Mouse (Mus musculus) hindbrain, embryonic 16.5 days (tissue): ENCODE results near the gene DXBay18. TPM values are rescaled to one million over a fixed set of nuclear protein-coding genes. Genes with fewer than 3 reads are reported as not detected.

Experiments
- polyA plus RNA-seq: library from polyadenylated mRNA; unstranded; fragments of >200 nt; fragmentation: Nextera tagmentation; extraction: Ambion mirVana; gene quantifications from 2 replicates; pipeline ENCODE4 v1.2.1, GENCODE M21; 2015

DXBay18 gene
- polyA plus RNA-seq, 1 experiment from 2014 or later, result 0.38 TPM

Other genes starting within 250 kb of the DXBay18 start
- 66.8 and 70.1 TPM in 2 replicates for gene Cetn2, start 231.0 kb downstream of the DXBay18 start, polyA plus RNA-seq
- gene Nsdhl, start 230.9 kb downstream of the DXBay18 start, polyA plus RNA-seq, result 51.2 and 54.5 TPM in 2 replicates
- 1.3 and 2.0 TPM in 2 replicates for gene Zfp185, start 162.1 kb downstream of the DXBay18 start, polyA plus RNA-seq
- 0.16 and 0.43 TPM in 2 replicates for gene Pnma5, start 112.3 kb downstream of the DXBay18 start, polyA plus RNA-seq
- gene Pnma3, start 84.7 kb downstream of the DXBay18 start, polyA plus RNA-seq, result 4.4 and 6.6 TPM in 2 replicates
- gene Xlr4a, start 67.0 kb downstream of the DXBay18 start, polyA plus RNA-seq, result 0.29 TPM in 1 of 2 replicates, not detected in the other
- gene Xlr3a, start 52.4 kb downstream of the DXBay18 start, polyA plus RNA-seq, result 4.1 and 4.2 TPM in 2 replicates
- 0.72 and 1.9 TPM in 2 replicates for gene Gm14685, start 32.4 kb downstream of the DXBay18 start, polyA plus RNA-seq
- not detected in 2 replicates for gene Xlr5b, start 654 bp downstream of the DXBay18 start, polyA plus RNA-seq
- not detected in 2 replicates for gene Spin2d, start 27.5 kb upstream of the DXBay18 start, polyA plus RNA-seq
- gene Xlr3b, start 42.8 kb upstream of the DXBay18 start, polyA plus RNA-seq, result 12.7 and 16.0 TPM in 2 replicates
- 0.66 and 0.75 TPM in 2 replicates for gene Xlr4b, start 64.9 kb upstream of the DXBay18 start, polyA plus RNA-seq
- gene F8a, start 78.8 kb upstream of the DXBay18 start, polyA plus RNA-seq, result 33.0 and 34.3 TPM in 2 replicates
- not detected in 2 replicates for gene Xlr4c, start 93.7 kb upstream of the DXBay18 start, polyA plus RNA-seq
- 0.11 TPM in 1 of 2 replicates, not detected in the other for gene Xlr3c, start 115.9 kb upstream of the DXBay18 start, polyA plus RNA-seq
- not detected in 2 replicates for gene Xlr5a, start 143.5 kb upstream of the DXBay18 start, polyA plus RNA-seq
- not detected in 2 replicates for gene Xlr5c, start 143.5 kb upstream of the DXBay18 start, polyA plus RNA-seq
- not detected in 2 replicates for gene Gm45015, start 187.4 kb upstream of the DXBay18 start, polyA plus RNA-seq
- 8.4 and 12.5 TPM in 2 replicates for gene Zfp275, start 193.2 kb upstream of the DXBay18 start, polyA plus RNA-seq
- gene Gm18336, start 249.3 kb upstream of the DXBay18 start, polyA plus RNA-seq, result 0.09 and 0.15 TPM in 2 replicates